Mouse (Mus musculus) intestine, postnatal 0 days (tissue): ENCODE results near the gene Gtpbp10. TPM values are rescaled to one million over a fixed set of nuclear protein-coding genes. Genes with fewer than 3 reads are reported as not detected.

Experiments
- ATAC-seq: fragments of 200-750 bp; cut with Nextera tagmentation; 2 replicates; pipeline ENCODE4 v1.8.0; 2017; ENCODE audit warnings: mild to moderate bottlenecking, moderate TSS enrichment, moderate library complexity
- H3K27ac ChIP-seq: fragments of 300-500 bp; sonication (generic); 2 replicates; pipeline ENCODE4 v1.5.1; 2014; ENCODE audit warnings: mild to moderate bottlenecking, low read depth, low read length, moderate library complexity
- H3K27me3 ChIP-seq: fragments of 300-500 bp; sonication (generic); replicated peaks from 2 replicates; pipeline ENCODE4 v1.6.1; 2014; ENCODE audit warnings: low read length, mixed read lengths; ENCODE audit not compliant: control insufficient read depth, insufficient read depth
- H3K36me3 ChIP-seq: fragments of 300-500 bp; sonication (generic); 2 replicates; pipeline ENCODE4 v1.6.1; 2014; ENCODE audit warnings: mild to moderate bottlenecking, moderate library complexity; ENCODE audit not compliant: control insufficient read depth, insufficient read depth
- H3K4me1 ChIP-seq: fragments of 300-500 bp; sonication (generic); replicated peaks from 2 replicates; pipeline ENCODE4 v1.6.1; 2014; ENCODE audit warnings: antibody characterized with exemption, low read length, mixed read lengths; ENCODE audit not compliant: control insufficient read depth, insufficient read depth
- H3K4me2 ChIP-seq: fragments of 300-500 bp; sonication (generic); replicated peaks from 2 replicates; pipeline ENCODE4 v1.6.1; 2014; ENCODE audit warnings: low read depth, mild to moderate bottlenecking, moderate library complexity
- H3K4me3 ChIP-seq: fragments of 300-500 bp; sonication (generic); 2 replicates; pipeline ENCODE4 v1.5.1; 2014; ENCODE audit warnings: low read depth, low read length
- H3K9ac ChIP-seq: fragments of 300-500 bp; sonication (generic); 2 replicates; pipeline ENCODE4 v1.6.1; 2014; ENCODE audit warnings: mild to moderate bottlenecking, low read depth, low read length
- H3K9me3 ChIP-seq: fragments of 300-500 bp; sonication (generic); 2 replicates; pipeline ENCODE4 v1.6.1; 2016; ENCODE audit warnings: mixed run types; ENCODE audit not compliant: control insufficient read depth
- CTCF ChIP-seq: sonication (generic); IDR thresholded peaks from 2 replicates; pipeline ENCODE4 v1.5.1; 2016; ENCODE audit warnings: low read depth, mild to moderate bottlenecking, control low read depth, antibody characterized with exemption, moderate library complexity
- WGBS: fragments of 180-500 bp; shearing (Covaris S2); extraction: QIAGEN DNeasy Blood & Tissue Kit; methylation state at CpG from one replicate; pipeline ENCODE4 v1.1.7; 2014; 5-methylcytosine and 5-hydroxymethylcytosine counted together
- polyA plus RNA-seq: library from polyadenylated mRNA; unstranded; fragments of >200 nt; fragmentation: Nextera tagmentation; extraction: Ambion mirVana; gene quantifications from 2 replicates; pipeline ENCODE4 v1.2.1, GENCODE M21; 2015

Gene Gtpbp10
- polyA plus RNA-seq, 1 experiment from 2014 or later: 12.7 TPM

- Histone ChIP-seq H3K27ac (no peak overlapping the region), H3K4me1 (no peaks in the 10 kb centered on the region), H3K36me3 (peaks cover 29% of the 10 kb centered on the region), H3K9me3 (no peaks in the 10 kb centered on the region), H3K9ac (no peak overlapping the region), H3K4me3 (no peak overlapping the region), H3K4me2 (no peak overlapping the region), H3K27me3 (no peaks in the 10 kb centered on the region)
- no peak for ATAC-seq
- no peak for TF ChIP-seq CTCF
- WGBS: 100% methylated on average over 1 of the region's 1 CpGs
Observed at GRCm38 (mm10) chr5:5551110-5551509, 8.2 kb downstream of the Gtpbp10 start.

- H3K4me3 ChIP-seq: no peak overlapping the region
- WGBS: 76% methylated on average over 3 of the region's 3 CpGs
- no peak for ATAC-seq
- no peak overlapping the region for H3K27ac ChIP-seq
- no peak overlapping the region for H3K9ac ChIP-seq
- H3K36me3 ChIP-seq: peaks cover 22% of the 10 kb centered on the region
- H3K4me1 ChIP-seq: no peaks in the 10 kb centered on the region
- H3K27me3 ChIP-seq: no peaks in the 10 kb centered on the region
- no peak overlapping the region for H3K4me2 ChIP-seq
- TF ChIP-seq CTCF: no peak
- no peaks in the 10 kb centered on the region for H3K9me3 ChIP-seq
Observed at GRCm38 (mm10) chr5:5540385-5540784, 19.0 kb downstream of the Gtpbp10 start.

- ATAC-seq: no peak
- WGBS: 74% methylated on average over 3 of the region's 3 CpGs
- no peak overlapping the region for H3K4me2 ChIP-seq
- no peak for TF ChIP-seq CTCF
- H3K9ac ChIP-seq: no peak overlapping the region
- no peak overlapping the region for H3K4me3 ChIP-seq
- no peaks in the 10 kb centered on the region for H3K27me3 ChIP-seq
- H3K9me3 ChIP-seq: no peaks in the 10 kb centered on the region
- no peaks in the 10 kb centered on the region for H3K4me1 ChIP-seq
- peaks cover 22% of the 10 kb centered on the region for H3K36me3 ChIP-seq
- no peak overlapping the region for H3K27ac ChIP-seq
Observed at GRCm38 (mm10) chr5:5539771-5540170, 19.6 kb downstream of the Gtpbp10 start.

GRCm38 (mm10) chr5:5536131-5536530 is 23.2 kb downstream of the Gtpbp10 start:
- no peak overlapping the region for H3K4me2 ChIP-seq
- no peak overlapping the region for H3K27ac ChIP-seq
- H3K4me3 ChIP-seq: no peak overlapping the region
- H3K36me3 ChIP-seq: peaks cover 5% of the 10 kb centered on the region; the same call in 1 of the 2 replicates
- ATAC-seq: no peak
- WGBS: 81% methylated on average over 1 of the region's 1 CpGs
- TF ChIP-seq CTCF: no peak
- H3K4me1 ChIP-seq: no peaks in the 10 kb centered on the region
- no peak overlapping the region for H3K9ac ChIP-seq
- no peaks in the 10 kb centered on the region for H3K9me3 ChIP-seq
- H3K27me3 ChIP-seq: no peaks in the 10 kb centered on the region

- Histone ChIP-seq H3K9me3 (no peaks in the 10 kb centered on the region), H3K9ac (no peak overlapping the region), H3K4me2 (no peak overlapping the region), H3K4me1 (no peaks in the 10 kb centered on the region), H3K4me3 (no peak overlapping the region), H3K27ac (no peak overlapping the region), H3K36me3 (0 out of 2 replicates have a peak, but pooled peaks cover 4% of the 10 kb centered on the region), H3K27me3 (no peaks in the 10 kb centered on the region)
- 47% methylated on average over 3 of the region's 3 CpGs for WGBS
- no peak for ATAC-seq
- TF ChIP-seq CTCF: no peak
Observed at GRCm38 (mm10) chr5:5533656-5534420, 25.5 kb downstream of the Gtpbp10 start.

GRCm38 (mm10) chr5:5515411-5515810 is 43.9 kb downstream of the Gtpbp10 start:
- no peaks in the 10 kb centered on the region for H3K4me1 ChIP-seq
- H3K27ac ChIP-seq: no peak overlapping the region
- H3K27me3 ChIP-seq: no peaks in the 10 kb centered on the region
- no peak for TF ChIP-seq CTCF
- no peak for ATAC-seq
- no peak overlapping the region for H3K9ac ChIP-seq
- H3K36me3 ChIP-seq: 0 out of 2 replicates have a peak, but pooled peaks cover 6% of the 10 kb centered on the region
- H3K4me2 ChIP-seq: no peak overlapping the region
- 81% methylated on average over 5 of the region's 5 CpGs for WGBS
- H3K9me3 ChIP-seq: no peaks in the 10 kb centered on the region
- H3K4me3 ChIP-seq: peak overlapping the region; percentile 85
